Mouse (Mus musculus) lung, adult 2 months (tissue): ENCODE data around the gene Cenpu.

Experiments
- CTCF ChIP-seq: fragments of 200-500 bp; IDR thresholded peaks from 2 replicates; pipeline ENCODE4 v1.5.1; 2011; ENCODE audit warnings: mild to moderate bottlenecking, low read length, control low read depth; ENCODE audit not compliant: insufficient read depth
- POLR2A ChIP-seq: fragments of 200-500 bp; IDR thresholded peaks from 2 replicates; pipeline ENCODE4 v1.6.1; 2011; ENCODE audit warnings: low read depth, mild to moderate bottlenecking, control low read depth, low read length, borderline replicate concordance; ENCODE audit errors: extremely low read depth

DNA sequence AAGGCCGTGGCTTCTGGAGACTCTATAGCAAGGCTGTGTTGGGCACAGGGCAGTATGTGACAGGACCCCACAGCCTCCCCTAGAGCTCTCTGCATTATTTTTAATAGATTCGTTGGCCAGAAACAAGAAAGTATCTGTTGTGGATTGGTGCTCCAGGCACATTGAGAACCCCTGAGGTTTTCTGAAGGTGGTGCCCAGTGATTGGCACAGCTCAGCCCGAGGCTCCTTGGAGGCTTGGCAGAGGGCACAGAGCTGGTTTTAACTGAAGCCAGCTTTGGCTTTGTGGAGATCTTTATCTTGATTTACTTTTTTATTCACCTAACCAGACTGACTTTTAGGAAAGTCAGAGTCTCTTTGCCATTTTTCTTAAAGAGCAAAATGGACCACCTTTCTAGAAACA lies 42.4 kb upstream of the Cenpu start:
- TF ChIP-seq CTCF (no peak), POLR2A (no peak)
